Comparison of ENCODE assay signal across 8 mouse cellular contexts in genomic region chr8:3467006-3467885, GRCm38 (mm10). TPM values are rescaled to one million over a fixed set of nuclear protein-coding genes. Genes with fewer than 3 reads are reported as not detected.
DNase-seq lines count a peak whose midpoint lies in the region; ATAC-seq lines count a peak whose summit lies in the region.

Pex11g (minus strand) TSS chr8:3467680.

- ATAC-seq in megakaryocyte progenitor cell, adult 5-6 weeks (replicated peaks; ENCODE audit: poor library complexity), result peak; percentile 88

- peak; percentile 100 for DNase-seq in adipocyte (ENCODE audit: low spot score)
- peak; percentile 100 for DNase-seq in embryo, embryonic 10 days (ENCODE audit: low spot score)
- DNase-seq in gastrocnemius, postnatal 10 days, result peak; percentile 99
- peak; percentile 92 for DNase-seq in induced T-regulatory cell, adult 2 months (ENCODE audit: low read depth)
- peak; percentile 64 to 89 for DNase-seq in left cerebral cortex, adult 9 months (ENCODE audit: low spot score in 2 of 2)
- DNase-seq in right cerebral cortex, postnatal 14 days, result peak; percentile 90
- DNase-seq in urinary bladder, postnatal 36 days (ENCODE audit: low spot score in 2 of 2), result peak; percentile 99

RNA-seq across cellular contexts. Expression of gene Pex11g, which starts in this region (rescaled TPM):
- total RNA-seq in gastrocnemius, postnatal 10 days (2021), result 1 to 10 TPM; 3.0 to 3.6 TPM
- total RNA-seq in megakaryocyte progenitor cell, adult 5-6 weeks (2015), result 0.83 and 2.5 TPM in 2 replicates
- total RNA-seq in megakaryocyte progenitor cell, adult 5-6 weeks (2017), result 0.79 and 3.8 TPM in 2 replicates

Comparison
In these comparisons a context has a peak if more than half of its experiments do, and no peak if none do; other contexts are left out.
1. Peak in every context shown above with its lines: DNase-seq and ATAC-seq.